Mouse (Mus musculus): ENCODE results near the gene Prap1.

The Prap1 gene

GRCm38 (mm10) chr7:140092924-140093528 lies at the start of gene Prap1:
Gene Prap1 (plus strand): TSS chr7:140093395.
- DNase-seq (ENCODE audit: low read depth, low spot score) = no peak

DNA sequence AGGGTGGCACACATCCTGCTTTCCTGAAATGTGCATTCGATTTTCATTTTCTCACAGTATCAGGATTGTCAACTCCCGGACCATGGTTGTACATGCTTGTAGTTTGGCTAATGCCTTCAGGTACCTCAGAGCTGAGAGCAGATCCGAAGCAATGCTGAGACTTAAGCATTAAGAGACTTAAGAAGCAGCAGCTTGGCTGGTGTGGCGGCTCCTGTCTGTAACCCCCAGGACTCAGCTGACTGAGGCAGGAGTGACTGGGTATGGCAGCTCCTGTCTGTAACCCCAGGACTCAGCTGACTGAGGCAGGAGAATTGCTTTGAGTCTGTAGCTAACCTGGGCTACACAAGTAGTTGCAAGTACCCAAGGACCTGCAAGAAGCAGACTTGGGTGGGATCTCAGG lies 47.6 kb upstream of the Prap1 start:
- DNase-seq (ENCODE audit: low read depth, low spot score) = no peak

GRCm38 (mm10) chr7:140047811-140048311 lies 45.3 kb upstream of the Prap1 start:
- DNase-seq (ENCODE audit: low read depth, low spot score) = no peak

GRCm38 (mm10) chr7:140048361-140049114 lies 44.7 kb upstream of the Prap1 start, which contains the start of gene Msx3:
Gene Msx3 (minus strand): TSS chr7:140049089.
- DNase-seq (ENCODE audit: low read depth, low spot score) = no peak

- no peak for DNase-seq (ENCODE audit: low read depth, low spot score)
These were observed 44.0 kb upstream of the Prap1 start for GRCm38 (mm10) chr7:140049115-140049689.

DNA sequence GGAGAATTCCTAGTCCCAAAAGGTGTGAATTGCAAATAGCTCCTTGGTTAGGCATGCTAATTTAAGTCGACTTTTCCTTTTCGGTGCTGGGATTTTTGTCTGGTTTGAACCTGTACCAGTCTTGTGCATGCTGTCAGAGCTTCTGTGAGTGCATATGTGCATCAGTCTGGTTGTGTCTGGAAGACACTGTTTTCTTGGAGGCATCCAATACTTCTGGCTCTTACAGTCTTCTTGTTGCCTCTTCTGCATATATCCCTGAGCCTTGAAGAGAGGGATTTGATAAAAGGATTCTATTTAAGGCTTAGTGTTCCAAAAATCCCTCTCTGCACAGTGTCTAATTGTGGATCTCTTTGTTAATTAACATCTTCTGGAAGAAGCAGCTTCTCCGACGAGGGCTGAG lies 39.1 kb upstream of the Prap1 start:
- no peak for DNase-seq (ENCODE audit: low read depth, low spot score)

DNA sequence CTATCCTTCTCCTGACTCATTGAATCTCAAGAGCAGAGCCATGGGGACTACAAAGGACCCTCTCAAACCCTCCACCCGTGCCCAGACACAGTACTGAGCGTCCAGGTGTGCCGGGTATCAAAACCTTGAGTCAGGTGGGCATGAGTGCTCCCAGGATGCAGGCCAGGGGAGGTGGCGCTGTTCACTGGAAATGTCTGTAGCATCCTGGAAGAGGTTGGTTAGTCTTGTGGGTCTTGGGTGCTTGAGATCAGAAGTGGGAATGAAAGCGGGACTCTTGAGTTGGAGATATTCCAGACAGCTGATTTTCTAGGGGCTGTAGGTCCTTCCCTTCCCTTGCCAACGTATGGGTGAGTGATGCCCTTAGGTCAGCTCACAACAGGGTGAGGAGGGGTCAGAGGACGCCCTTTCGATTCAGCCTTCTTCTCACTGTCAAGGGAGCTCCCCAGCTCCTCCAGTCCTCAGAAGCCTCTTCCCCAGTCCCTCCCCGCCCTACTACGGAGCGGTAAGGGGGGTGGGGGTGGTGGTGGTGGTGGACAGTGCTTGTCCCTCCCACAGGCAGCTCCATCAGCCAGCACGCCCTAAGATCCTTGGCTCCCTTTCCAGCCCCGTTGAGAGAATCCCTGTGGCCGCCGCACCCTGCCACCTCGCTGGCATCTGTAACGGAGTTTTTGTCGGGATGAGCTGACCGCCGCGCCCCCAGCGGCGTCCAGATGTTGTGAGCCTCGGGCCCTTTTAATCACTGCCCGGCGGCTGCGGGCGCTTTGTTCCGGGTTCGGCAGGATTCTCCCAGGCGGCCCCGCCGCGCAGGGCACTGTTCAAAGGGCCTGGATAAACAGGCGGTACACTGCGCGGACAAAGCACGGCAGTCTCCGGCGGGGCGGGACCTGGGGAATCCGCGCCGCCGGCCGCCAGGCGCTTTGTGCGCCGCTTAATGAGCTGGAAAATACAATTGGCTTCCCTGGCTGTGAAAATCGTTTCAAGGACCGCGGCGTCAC lies 35.5 kb upstream of the Prap1 start:
- no peak for DNase-seq (ENCODE audit: low read depth, low spot score)

- DNase-seq (ENCODE audit: low read depth, low spot score) = no peak
These were observed 34.7 kb upstream of the Prap1 start for GRCm38 (mm10) chr7:140058528-140058927.

DNA sequence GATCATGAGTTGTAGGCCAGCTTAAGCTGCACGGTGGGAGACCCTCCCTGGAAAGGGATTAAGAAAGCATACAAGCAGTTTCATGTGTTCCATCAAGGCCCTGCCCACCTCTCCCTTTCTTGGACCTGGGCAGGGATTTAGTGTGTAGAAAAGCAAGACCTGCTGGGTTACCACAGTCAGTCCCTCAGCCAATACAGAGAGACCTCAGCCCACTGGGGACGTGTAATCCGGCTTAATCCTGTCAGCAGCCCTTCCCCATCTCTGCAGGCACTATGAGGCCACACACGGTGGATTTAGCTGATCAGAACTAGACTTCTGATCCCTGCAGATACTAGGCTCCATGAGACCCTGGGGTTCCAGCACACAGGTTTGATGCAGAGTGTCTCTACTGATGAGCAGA lies 33.6 kb upstream of the Prap1 start:
- DNase-seq (ENCODE audit: low read depth, low spot score) = no peak

GRCm38 (mm10) chr7:140060936-140061831 lies 32.0 kb upstream of the Prap1 start:
- no peak for DNase-seq (ENCODE audit: low read depth, low spot score)

DNA sequence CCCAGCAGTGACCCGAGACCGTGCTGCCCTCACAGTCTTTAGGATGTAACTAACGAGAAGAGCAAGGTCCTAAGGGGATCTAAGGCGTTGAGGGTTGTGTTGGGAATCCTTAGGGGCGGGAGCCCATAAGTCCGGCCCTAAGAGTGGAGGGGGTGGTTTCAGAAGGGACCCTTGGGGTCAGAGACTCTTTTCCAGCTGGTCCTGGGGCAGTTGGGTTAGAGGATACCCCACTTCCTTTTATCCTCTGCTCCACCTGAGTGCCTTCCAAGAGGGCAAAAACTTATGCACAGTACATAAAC lies 31.4 kb upstream of the Prap1 start:
- DNase-seq (ENCODE audit: low read depth, low spot score) = no peak

DNA sequence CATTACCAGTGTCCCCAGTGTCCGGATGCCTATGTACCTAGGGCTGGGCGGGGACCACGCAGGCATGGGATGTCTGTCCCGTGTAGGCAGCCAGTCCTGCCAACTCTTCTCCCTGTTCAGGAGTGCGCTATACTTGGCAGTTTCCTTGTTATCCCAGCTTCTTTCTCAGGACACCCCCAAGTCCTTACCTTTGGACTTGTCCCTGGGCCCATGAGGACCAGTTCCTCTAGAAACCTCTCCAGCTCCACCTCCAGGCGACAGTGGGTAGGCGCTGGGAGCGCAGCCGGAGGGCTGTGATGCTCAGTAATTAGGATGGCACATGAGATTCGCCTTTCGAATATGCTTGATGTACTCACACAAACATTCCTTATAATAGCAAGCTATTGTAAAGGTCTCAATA lies 30.9 kb upstream of the Prap1 start:
- no peak for DNase-seq (ENCODE audit: low read depth, low spot score)

GRCm38 (mm10) chr7:140063092-140063491 lies 30.1 kb upstream of the Prap1 start:
- DNase-seq (ENCODE audit: low read depth, low spot score) = no peak

DNA sequence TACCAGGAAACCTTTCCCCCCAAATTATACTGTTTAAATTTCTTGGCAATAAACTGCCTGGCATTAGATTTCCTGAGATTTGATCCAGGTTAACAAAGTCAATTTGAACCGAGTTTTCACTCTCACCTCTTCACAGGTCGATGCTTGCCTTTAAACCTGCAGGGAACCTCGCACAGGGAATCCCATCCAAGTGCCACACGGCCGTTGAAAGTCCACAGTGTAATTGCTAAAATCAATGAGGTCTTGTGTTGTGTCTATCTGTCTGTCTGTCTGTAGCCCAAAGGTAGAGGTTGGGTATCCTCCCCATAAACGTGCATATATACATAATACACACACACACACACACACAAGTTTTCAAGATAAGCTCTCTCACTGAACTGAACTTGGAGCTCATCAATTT lies 25.8 kb upstream of the Prap1 start:
- DNase-seq (ENCODE audit: low read depth, low spot score) = no peak

GRCm38 (mm10) chr7:140070042-140070711 lies 23.0 kb upstream of the Prap1 start:
- no peak for DNase-seq (ENCODE audit: low read depth, low spot score)

DNA sequence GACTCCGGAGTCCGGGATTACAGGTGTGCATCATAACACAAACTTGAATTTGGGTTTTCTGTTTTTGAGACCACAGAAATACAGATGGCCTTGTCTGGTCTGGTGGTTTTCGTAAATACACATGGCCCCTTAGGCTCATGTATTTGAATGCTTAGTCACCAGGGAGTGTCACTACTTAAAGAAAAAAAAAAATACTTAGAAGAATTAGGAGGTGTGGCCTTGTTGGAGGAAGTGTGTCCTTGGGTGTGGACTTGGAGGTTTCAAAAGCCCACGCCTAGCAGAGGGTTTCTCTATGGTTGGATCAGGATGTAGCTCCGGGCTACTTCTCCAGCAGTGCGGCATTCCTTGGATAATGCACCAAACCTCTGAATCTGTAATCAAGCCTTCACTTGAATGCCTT lies 15.5 kb upstream of the Prap1 start:
- no peak for DNase-seq (ENCODE audit: low read depth, low spot score)

DNA sequence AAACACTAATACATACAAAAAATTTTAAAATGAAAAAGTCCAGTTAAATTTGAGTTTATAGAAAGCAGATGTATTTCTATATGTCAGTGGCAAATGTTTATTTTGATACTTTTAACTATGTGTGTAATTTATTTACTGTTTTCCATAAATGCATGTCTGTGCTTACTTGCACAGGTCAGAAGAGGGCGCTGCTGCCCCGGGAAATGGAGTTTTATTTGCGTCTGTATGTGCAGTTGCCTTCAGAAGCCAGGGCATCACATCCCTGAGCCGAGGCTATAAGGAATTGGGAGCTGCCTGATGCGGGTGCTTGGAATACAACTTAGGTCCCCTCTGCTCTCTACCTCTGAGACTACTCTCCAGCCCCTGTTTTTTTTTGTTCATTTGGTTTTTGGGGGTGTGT lies 14.5 kb upstream of the Prap1 start:
- DNase-seq (ENCODE audit: low read depth, low spot score) = no peak

DNA sequence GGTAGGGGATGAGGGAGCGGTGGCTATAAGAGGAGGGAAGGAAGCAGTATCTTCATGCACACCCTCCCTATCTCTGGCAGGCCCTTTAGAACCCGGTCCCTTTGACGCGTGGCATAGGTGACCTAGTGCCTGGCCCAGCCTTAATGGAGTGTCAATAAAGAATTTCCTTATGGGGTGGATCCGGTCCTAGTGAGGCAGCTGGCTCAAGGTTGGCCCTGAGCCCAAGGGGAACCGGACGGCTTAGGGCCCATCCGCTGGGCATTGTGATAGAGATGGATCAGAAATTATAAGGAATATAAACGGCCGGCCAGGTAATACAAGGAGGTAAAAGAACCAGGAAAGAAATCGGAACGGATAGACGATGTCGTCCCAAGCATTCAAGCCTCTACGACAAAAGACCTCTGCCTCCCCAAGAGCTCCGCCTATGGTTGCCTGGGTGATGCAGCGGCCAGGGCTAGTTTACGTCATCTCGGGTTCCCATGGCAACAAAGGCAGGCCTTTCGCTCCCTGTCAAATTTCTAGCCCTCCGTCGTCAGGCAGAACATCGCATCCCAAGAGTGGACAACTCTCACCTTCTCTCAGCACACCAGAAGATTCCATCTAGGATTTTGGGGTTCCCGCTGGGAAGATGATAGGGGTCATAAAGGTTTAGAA lies 12.6 kb upstream of the Prap1 start:
- DNase-seq (ENCODE audit: low read depth, low spot score) = peak; percentile 62

- DNase-seq (ENCODE audit: low read depth, low spot score) = no peak
These were observed 11.6 kb upstream of the Prap1 start for GRCm38 (mm10) chr7:140081408-140082241.
